Mouse (Mus musculus): ENCODE data around the gene Gm37240.

Gene Gm37240

GRCm38 (mm10) chr3:85398841-85399240, 488.5 kb downstream of the Gm37240 start:
- CTCF ChIA-PET: no interaction called here

DNA sequence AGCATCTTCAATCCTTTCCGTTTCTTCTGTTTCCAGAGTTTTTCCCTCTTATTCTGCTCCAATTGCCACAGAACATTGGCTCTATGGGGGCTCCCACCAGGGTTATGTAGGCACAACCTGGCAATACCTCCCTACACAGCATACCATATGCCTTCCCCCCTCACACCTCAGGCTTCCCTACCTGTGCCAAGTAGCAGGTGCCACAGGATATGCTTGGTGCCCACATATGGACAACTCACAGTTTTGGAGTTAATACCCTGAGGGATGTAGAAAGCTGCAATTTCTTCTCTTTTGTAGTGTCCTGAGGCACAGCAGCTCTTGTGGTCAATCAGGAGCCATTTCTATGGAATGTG, 488.9 kb downstream of the Gm37240 start:
- CTCF ChIA-PET: no interaction called here

- CTCF ChIA-PET: no interaction called here
These were observed 489.4 kb downstream of the Gm37240 start for GRCm38 (mm10) chr3:85397816-85398482.

- CTCF ChIA-PET: no interaction called here
These were observed 493.9 kb downstream of the Gm37240 start for GRCm38 (mm10) chr3:85393395-85393794.

DNA sequence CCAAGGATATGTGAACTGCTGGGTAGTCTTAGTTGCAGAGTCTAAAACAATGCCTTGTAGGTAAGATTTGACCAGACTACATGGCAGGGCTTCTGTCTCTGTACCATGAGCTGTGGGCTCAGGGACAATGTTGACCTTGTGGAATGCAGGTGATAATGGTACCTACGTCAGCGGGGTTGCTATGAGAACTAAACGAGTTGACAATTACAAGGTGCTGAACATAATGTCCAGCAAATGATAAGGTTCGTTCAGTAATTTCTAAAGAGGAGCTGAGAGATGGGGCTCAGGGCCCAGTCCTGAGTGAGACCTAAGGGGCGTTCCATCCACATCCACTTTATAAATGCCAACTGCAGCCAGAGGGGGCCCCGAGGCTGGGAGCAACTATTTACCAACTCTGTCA, 495.6 kb downstream of the Gm37240 start:
- CTCF ChIA-PET: no interaction called here

GRCm38 (mm10) chr3:85391111-85391510, 496.2 kb downstream of the Gm37240 start:
- CTCF ChIA-PET: no interaction called here

- CTCF ChIA-PET: no interaction called here
These were observed 501.9 kb downstream of the Gm37240 start for GRCm38 (mm10) chr3:85385371-85385770.

DNA sequence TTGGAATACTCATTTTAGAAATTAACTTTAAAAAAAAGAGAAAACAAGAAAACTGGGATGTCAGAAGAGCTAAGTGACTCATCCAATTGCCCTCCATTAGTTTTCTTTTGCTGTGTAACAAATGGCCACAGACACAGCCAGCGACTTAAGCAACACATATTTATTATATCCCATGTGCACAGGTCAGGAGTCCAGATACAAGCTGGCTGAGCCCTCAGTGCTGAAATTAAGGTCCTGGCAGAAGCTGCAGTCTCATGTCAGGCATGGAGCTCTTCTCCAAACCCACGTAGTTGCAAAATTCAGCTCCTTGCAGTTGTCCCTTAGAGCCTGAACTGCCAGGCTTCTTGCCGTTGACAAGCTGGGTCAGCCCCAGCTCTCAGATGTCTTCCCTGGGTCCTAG, 504.0 kb downstream of the Gm37240 start:
- CTCF ChIA-PET: no interaction called here

GRCm38 (mm10) chr3:85378703-85379395, 508.5 kb downstream of the Gm37240 start:
- CTCF ChIA-PET: no interaction called here

DNA sequence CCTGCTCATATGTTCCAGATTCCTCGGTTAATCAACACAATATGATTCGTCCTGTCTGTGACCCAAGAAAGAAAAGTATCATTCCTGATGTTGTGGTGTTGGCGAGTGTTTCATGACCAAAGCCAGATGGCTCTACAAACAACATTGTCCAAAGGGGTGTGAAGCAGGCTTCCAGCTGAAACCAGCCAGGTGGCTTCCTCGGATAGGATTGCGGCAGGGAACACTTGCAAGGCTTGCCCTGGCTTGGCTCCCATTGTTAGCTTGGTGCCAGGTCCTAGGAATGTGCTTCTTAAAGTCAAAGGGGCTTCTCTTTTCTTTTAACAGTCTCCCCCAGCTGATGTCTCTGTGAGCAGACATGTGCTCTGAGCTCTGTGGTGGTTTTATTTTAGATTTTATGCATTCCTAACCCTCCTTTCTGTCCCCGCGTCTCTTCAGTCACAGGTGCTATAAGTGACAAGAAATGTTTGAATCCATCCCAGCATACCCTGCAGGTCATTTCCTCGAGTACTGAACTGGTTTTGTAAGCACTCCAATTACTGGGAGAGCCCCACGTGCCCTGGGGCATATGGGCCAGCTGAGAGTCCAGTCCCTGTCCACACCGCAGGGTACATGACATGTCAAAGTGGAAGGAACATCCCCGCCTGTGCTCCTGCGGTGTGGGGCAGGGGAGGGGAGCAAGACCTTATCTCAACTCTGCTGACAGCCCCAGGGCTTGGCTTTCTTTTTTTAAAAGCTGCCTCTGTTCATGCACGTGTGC, 509.2 kb downstream of the Gm37240 start:
- CTCF ChIA-PET: no interaction called here

- CTCF ChIA-PET: no interaction called here
These were observed 509.8 kb downstream of the Gm37240 start for GRCm38 (mm10) chr3:85377505-85377904.

DNA sequence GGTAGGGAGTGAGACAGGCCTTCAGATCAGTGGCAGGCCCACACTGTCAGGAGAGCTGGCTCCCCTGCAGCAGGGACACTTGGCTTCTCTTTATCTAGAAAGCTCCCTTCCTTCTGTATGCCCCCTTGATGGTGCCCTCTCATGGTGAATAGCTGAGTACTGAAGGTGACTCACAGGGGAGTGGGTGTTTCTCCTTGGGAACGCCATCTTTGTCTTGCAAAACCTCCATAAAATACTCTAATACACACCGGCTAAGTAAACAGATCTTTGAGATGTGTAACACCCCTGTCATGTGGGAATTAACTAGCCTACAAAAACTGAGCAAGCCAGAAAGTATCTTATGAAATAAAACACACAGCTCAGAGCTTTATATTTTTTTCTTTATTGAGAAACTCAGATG, 510.8 kb downstream of the Gm37240 start:
- CTCF ChIA-PET: no interaction called here

DNA sequence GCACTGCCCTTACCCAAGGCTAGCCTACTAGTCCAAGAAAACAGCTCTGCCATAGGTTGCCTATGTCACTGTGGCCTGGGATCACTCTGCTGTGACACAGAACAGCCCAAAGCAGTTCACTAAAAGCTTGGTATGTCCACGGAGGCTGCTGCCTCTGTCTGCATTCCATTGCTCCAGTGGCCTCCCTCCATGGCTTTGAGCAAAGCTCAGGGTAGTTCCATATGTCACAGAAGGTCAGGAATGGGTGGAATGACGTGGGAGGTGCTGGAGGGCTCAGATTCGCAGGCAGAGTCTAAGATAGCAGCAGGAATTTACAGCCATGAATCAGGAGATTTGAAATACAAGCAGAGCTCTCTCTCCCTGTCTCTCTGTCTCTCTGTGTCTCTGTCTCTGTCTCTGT, 514.3 kb downstream of the Gm37240 start:
- CTCF ChIA-PET: no interaction called here

GRCm38 (mm10) chr3:85369847-85370246, 517.5 kb downstream of the Gm37240 start:
- CTCF ChIA-PET: no interaction called here

DNA sequence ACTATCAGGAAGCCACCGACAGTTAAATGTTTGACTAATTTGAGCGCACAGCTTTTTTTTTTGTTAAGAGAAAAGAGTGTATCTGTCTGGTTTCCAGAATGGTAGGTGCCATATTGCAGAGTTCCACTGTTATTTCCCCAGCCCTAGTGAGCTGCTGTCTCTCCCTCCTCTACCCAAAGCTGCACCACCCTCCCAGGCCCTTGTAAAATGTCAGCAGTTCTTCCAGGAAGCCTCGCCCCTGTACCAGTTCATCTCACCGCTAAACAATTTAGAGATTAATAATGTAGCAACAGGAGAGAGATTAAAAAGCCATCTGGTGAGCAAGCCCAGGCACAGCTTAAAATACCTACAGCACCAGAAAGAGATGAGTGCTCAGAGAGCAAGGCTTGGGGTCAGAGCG, 518.2 kb downstream of the Gm37240 start:
- CTCF ChIA-PET: no interaction called here

GRCm38 (mm10) chr3:85368354-85369120, 518.8 kb downstream of the Gm37240 start:
- CTCF ChIA-PET: no interaction called here

DNA sequence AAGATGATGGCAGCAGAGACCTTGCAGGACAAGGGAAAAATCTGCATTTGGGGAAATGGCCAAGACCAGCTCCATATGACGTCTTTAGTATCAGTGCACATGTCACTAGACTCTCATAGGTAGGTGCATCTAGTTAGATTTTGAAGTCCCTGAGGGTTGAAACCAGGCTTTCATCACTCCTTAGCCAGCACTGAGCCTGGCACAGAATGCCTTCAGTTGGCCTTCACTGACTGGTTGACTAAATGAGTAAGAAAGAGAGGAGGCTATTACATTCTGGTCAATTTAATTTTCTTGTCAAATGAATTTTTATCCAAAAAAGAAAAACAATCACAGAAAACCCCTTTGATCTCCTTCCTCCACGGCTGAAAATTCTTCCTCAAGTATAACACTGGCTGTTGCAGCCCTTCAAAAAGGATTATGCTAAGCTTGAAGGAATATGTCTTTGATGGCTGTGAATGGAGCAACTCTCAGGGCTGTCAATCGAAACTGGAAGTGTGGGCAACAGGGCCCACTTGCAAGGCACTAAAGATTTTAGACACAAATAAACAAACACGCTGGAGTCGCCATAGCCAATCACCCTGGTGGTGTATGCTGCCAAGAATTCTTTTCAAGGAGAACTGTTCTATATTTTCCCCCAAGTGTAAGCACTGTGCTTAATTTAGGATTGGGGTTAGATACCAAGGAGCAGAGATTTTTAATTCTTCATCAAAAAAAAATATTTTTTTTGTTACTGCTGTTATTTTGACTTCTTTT, 522.6 kb downstream of the Gm37240 start:
- CTCF ChIA-PET: no interaction called here

DNA sequence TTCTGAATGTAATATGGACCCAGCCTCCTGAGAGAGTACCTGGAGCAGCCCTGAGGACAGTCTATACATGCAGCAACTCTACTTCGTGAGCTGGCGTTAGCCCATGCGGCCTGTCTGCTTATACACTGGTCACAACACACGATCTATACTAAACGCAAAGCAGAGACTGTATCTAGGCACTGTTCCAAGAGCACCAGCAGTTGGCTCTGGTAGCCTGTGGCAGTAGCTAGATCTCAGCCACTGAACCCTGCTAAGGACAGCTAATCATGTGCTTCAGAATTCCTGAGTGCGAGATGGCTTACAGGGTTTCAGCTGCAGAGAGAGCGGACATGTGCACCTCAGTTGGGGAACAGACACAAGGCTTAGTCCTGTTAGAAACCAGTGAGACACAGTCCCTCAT, 524.4 kb downstream of the Gm37240 start:
- CTCF ChIA-PET: no interaction called here

DNA sequence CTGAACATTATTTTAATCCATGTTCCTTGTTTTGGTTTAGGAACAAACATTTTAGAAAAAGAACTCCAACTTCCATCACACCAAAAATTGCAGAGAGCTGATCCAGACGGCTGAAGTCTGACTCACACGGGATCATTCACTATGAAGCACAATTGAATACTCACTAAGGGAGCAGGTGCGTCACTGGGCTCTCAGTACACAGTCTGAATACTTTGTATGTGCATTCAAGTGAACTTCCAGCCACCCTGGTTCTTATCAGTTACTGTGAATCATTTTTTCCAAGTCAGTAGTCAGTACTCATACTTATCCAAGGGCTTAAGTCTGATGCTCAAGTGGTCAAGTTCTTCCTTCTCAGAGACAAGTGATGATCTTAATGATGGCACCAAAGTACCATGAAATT, 530.9 kb downstream of the Gm37240 start:
- CTCF ChIA-PET: interaction anchor here (1.0 kb wide), 1 partner anchor 10 kb away, joined by 6 read pairs; no protein-coding TSS in a partner anchor

GRCm38 (mm10) chr3:85348021-85348420, 539.3 kb downstream of the Gm37240 start:
- CTCF ChIA-PET: interaction anchor here (0.6 kb wide), 1 partner anchor 1612 kb away, joined by 4 read pairs; no protein-coding TSS in a partner anchor

DNA sequence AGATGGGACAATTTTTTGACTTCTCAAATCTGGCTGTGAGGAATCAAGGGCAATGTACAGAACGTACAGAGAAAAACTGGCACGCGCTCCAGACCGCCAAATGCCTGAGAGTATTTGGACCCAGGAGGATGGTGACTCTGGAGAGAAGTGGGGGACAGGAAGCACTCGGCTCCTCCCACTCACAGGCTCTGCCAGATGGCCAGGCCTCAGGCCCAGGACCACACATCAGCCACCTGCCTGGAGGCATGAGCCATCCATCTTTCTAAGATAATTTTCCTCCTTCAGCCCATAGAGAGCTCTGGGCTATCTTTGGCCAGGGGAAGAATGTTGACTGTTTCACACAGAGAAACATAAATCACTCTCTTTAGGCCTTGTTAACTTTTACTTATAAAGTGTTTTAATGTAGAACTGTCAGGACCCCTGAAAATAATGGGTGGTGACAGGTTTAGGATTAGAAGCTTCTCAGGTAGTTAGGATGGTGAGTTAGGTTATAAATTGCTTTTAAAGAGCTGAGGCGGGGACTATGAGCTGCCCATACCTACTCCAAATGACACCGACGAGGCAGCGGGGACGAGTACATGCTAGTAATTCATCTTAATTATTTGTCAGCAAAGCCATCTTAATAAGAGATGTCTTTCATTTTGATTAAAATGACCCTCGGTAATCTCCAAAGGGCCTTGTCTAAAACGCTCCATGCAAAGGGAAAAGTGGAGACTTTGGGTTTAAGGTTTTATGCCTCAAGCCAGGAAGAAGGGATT, 546.0 kb downstream of the Gm37240 start:
- CTCF ChIA-PET: no interaction called here
